Mouse (Mus musculus) A20 (cell line): ENCODE data around the gene C1qa.

Experiments
- DNase-seq: peaks from one replicate; pipeline ENCODE4 v3.0.0-alpha.2; 2011; ENCODE audit warnings: low read depth, low spot score

The C1qa gene

GRCm38 (mm10) chr4:136863517-136863916, 35.1 kb downstream of the C1qa start:
- peak; percentile 79 for DNase-seq

GRCm38 (mm10) chr4:136862411-136862810, 36.2 kb downstream of the C1qa start:
- no peak for DNase-seq

- DNase-seq: no peak
Measured at GRCm38 (mm10) chr4:136861806-136862205, 36.8 kb downstream of the C1qa start.

GRCm38 (mm10) chr4:136860022-136860421, 38.6 kb downstream of the C1qa start:
- peak; percentile 44 for DNase-seq

GRCm38 (mm10) chr4:136855081-136855480, 43.5 kb downstream of the C1qa start:
- DNase-seq: peak; percentile 53

GRCm38 (mm10) chr4:136852989-136853388, 45.6 kb downstream of the C1qa start:
- DNase-seq: no peak

- no peak for DNase-seq
Measured at GRCm38 (mm10) chr4:136852119-136852518, 46.5 kb downstream of the C1qa start.

GRCm38 (mm10) chr4:136848565-136848964, 50.0 kb downstream of the C1qa start:
- DNase-seq: no peak

- DNase-seq: no peak
Measured at GRCm38 (mm10) chr4:136847166-136847565, 51.4 kb downstream of the C1qa start.
